Mouse (Mus musculus) right cerebral cortex, postnatal 25 days (tissue): Measurements from ENCODE around the gene Defb20.
"Not testable (repeated sequence)": the region's sequence is repeated elsewhere in the genome, so short reads cannot be mapped to it uniquely, and the experiment has no call there.

Experiments used
- DNase-seq: peaks from one replicate; pipeline ENCODE4 v3.0.0; 2022

Gene Defb20

GRCm38 (mm10) chr2:152476763-152477162, at the start of gene Defb20:
Gene Defb20 (plus strand): TSS chr2:152477063.
- no peak for DNase-seq

GRCm38 (mm10) chr2:152427493-152427892, 49.4 kb upstream of the Defb20 start:
- DNase-seq = peak; percentile 39

- not testable (repeated sequence) for DNase-seq
Observed at GRCm38 (mm10) chr2:152428481-152428880, 48.4 kb upstream of the Defb20 start.

GRCm38 (mm10) chr2:152436405-152436901, 40.4 kb upstream of the Defb20 start:
- no peak for DNase-seq

GRCm38 (mm10) chr2:152436983-152437860, 39.6 kb upstream of the Defb20 start:
- DNase-seq = peak; percentile 85

- DNase-seq = no peak
Observed at GRCm38 (mm10) chr2:152438963-152439362, 37.9 kb upstream of the Defb20 start.

GRCm38 (mm10) chr2:152439833-152440232, 37.0 kb upstream of the Defb20 start:
- DNase-seq = no peak

GRCm38 (mm10) chr2:152442322-152442721, 34.5 kb upstream of the Defb20 start:
- DNase-seq = no peak

GRCm38 (mm10) chr2:152443281-152443680, 33.6 kb upstream of the Defb20 start:
- DNase-seq = peak; percentile 19

- no peak for DNase-seq
Observed at GRCm38 (mm10) chr2:152446642-152447041, 30.2 kb upstream of the Defb20 start.

GRCm38 (mm10) chr2:152447461-152447860, 29.4 kb upstream of the Defb20 start:
- no peak for DNase-seq

GRCm38 (mm10) chr2:152450241-152450640, 26.6 kb upstream of the Defb20 start:
- peak; percentile 52 for DNase-seq

- DNase-seq = no peak
Observed at GRCm38 (mm10) chr2:152452101-152452781, 24.6 kb upstream of the Defb20 start.

GRCm38 (mm10) chr2:152459241-152459640, 17.6 kb upstream of the Defb20 start:
- DNase-seq = no peak

GRCm38 (mm10) chr2:152464570-152465150, 12.2 kb upstream of the Defb20 start, which contains the start of gene Defb23:
Gene Defb23 (minus strand): TSS chr2:152464620.
- no peak for DNase-seq

- peak; percentile 12 for DNase-seq
Observed at GRCm38 (mm10) chr2:152470973-152471372, 5.9 kb upstream of the Defb20 start.

- no peak for DNase-seq
Observed at GRCm38 (mm10) chr2:152472434-152472833, 4.4 kb upstream of the Defb20 start.

- no peak for DNase-seq
Observed at GRCm38 (mm10) chr2:152480881-152481280, 4.0 kb downstream of the Defb20 start.

GRCm38 (mm10) chr2:152481726-152482125, 4.9 kb downstream of the Defb20 start:
- DNase-seq = no peak

- no peak for DNase-seq
Observed at GRCm38 (mm10) chr2:152487024-152487423, 10.2 kb downstream of the Defb20 start.

GRCm38 (mm10) chr2:152490038-152490437, 13.2 kb downstream of the Defb20 start, which contains the start of gene Defb22:
Gene Defb22 (minus strand): TSS chr2:152490138.
- DNase-seq = no peak

GRCm38 (mm10) chr2:152493151-152493550, 16.3 kb downstream of the Defb20 start:
- no peak for DNase-seq

GRCm38 (mm10) chr2:152498020-152498419, 21.2 kb downstream of the Defb20 start:
- DNase-seq = no peak
